Mouse (Mus musculus) heart, postnatal 0 days (tissue): ENCODE measurements around the gene Eps8.

Experiments
- CTCF ChIP-seq: IDR thresholded peaks from 2 replicates; pipeline ENCODE4 v1.5.1; 2016; ENCODE audit warnings: antibody characterized with exemption, control low read depth, low read depth
- EP300 ChIP-seq: IDR thresholded peaks from 2 replicates; pipeline ENCODE4 v1.6.1; 2016; ENCODE audit warnings: antibody characterized with exemption, low read depth

GRCm38 (mm10) chr6:137628715-137629114, 26.0 kb downstream of the Eps8 start:
- no peak for TF ChIP-seq CTCF
- TF ChIP-seq EP300: no peak
